Mouse (Mus musculus) hindbrain, embryonic 11.5 days (tissue): ENCODE data around the gene Rbm19. TPM values are rescaled to one million over a fixed set of nuclear protein-coding genes. Genes with fewer than 3 reads are reported as not detected.
"Not testable (repeated sequence)": the region's sequence is repeated elsewhere in the genome, so short reads cannot be mapped to it uniquely, and the experiment has no call there.

ENCODE experiments used
- ATAC-seq: fragments of 200-750 bp; cut with Nextera tagmentation; 2 replicates; pipeline ENCODE4 v1.8.0; 2017; ENCODE audit warnings: mild to moderate bottlenecking, moderate TSS enrichment, moderate library complexity; ENCODE audit not compliant: low FRiP score
- DNase-seq: peaks from one replicate; pipeline ENCODE4 v3.0.0-alpha.2; 2015; ENCODE audit warnings: low spot score
- H3K27ac ChIP-seq: fragments of 300-500 bp; sonication (generic); 2 replicates; pipeline ENCODE4 v1.5.1; 2014; ENCODE audit warnings: mild to moderate bottlenecking, low read depth, low read length
- H3K27me3 ChIP-seq: fragments of 300-500 bp; sonication (generic); 2 replicates; pipeline ENCODE4 v1.6.1; 2014; ENCODE audit warnings: mild to moderate bottlenecking, low read length, moderate library complexity, mixed read lengths; ENCODE audit not compliant: control insufficient read depth, insufficient read depth
- H3K36me3 ChIP-seq: fragments of 300-500 bp; sonication (generic); 2 replicates; pipeline ENCODE4 v1.6.1; 2014; ENCODE audit warnings: mild to moderate bottlenecking, low read length, moderate library complexity, mixed read lengths; ENCODE audit not compliant: control insufficient read depth, insufficient read depth
- H3K4me1 ChIP-seq: fragments of 300-500 bp; sonication (generic); replicated peaks from 2 replicates; pipeline ENCODE4 v1.6.1; 2014; ENCODE audit warnings: low read length, mixed read lengths; ENCODE audit not compliant: control insufficient read depth, insufficient read depth
- H3K4me2 ChIP-seq: fragments of 300-500 bp; sonication (generic); replicated peaks from 2 replicates; pipeline ENCODE4 v1.6.1; 2014; ENCODE audit warnings: mild to moderate bottlenecking, low read depth, low read length
- H3K4me3 ChIP-seq: fragments of 300-500 bp; sonication (generic); 2 replicates; pipeline ENCODE4 v1.5.1; 2014; ENCODE audit warnings: low read depth, low read length
- H3K9ac ChIP-seq: fragments of 300-500 bp; sonication (generic); 2 replicates; pipeline ENCODE4 v1.6.1; 2014; ENCODE audit warnings: low read depth, low read length
- H3K9me3 ChIP-seq: fragments of 300-500 bp; sonication (generic); 2 replicates; pipeline ENCODE4 v1.6.1; 2016; ENCODE audit warnings: low read length; ENCODE audit not compliant: control insufficient read depth
- WGBS: fragments of 180-500 bp; shearing (Covaris S2); extraction: QIAGEN DNeasy Blood & Tissue Kit; methylation state at CpG from one replicate; pipeline ENCODE4 v1.1.7; 2014; 5-methylcytosine and 5-hydroxymethylcytosine counted together
- polyA plus RNA-seq: library from polyadenylated mRNA; unstranded; fragments of >200 nt; fragmentation: Nextera tagmentation; extraction: Ambion mirVana; gene quantifications from 2 replicates; pipeline ENCODE4 v1.2.1, GENCODE M21; 2014

Gene Rbm19
- polyA plus RNA-seq, 1 experiment from 2014 or later, result 28.7 TPM

GRCm38 (mm10) chr5:120102097-120102496, 14.2 kb upstream of the Rbm19 start:
- Histone ChIP-seq H3K9me3 (no peaks in the 10 kb centered on the region), H3K4me1 (no peaks in the 10 kb centered on the region), H3K9ac (no peak overlapping the region), H3K4me2 (no peak overlapping the region), H3K27ac (no peak overlapping the region), H3K36me3 (no peaks in the 10 kb centered on the region), H3K4me3 (no peak overlapping the region), H3K27me3 (no peaks in the 10 kb centered on the region)
- no peak for ATAC-seq
- no peak for DNase-seq
- 86% methylated on average over 8 of the region's 8 CpGs for WGBS

- Histone ChIP-seq H3K9ac (no peak overlapping the region), H3K4me3 (no peak overlapping the region), H3K27me3 (no peaks in the 10 kb centered on the region), H3K27ac (no peak overlapping the region), H3K9me3 (no peaks in the 10 kb centered on the region), H3K4me2 (no peak overlapping the region), H3K4me1 (no peaks in the 10 kb centered on the region), H3K36me3 (no peaks in the 10 kb centered on the region)
- ATAC-seq, result no peak
- WGBS, result 23% methylated on average over 12 of the region's 12 CpGs
- peak; percentile 83 for DNase-seq
Observed at GRCm38 (mm10) chr5:120102732-120103131, 13.5 kb upstream of the Rbm19 start.

GRCm38 (mm10) chr5:120103458-120103857, 12.8 kb upstream of the Rbm19 start:
- H3K4me1 ChIP-seq, result no peaks in the 10 kb centered on the region
- ATAC-seq, result no peak
- H3K9ac ChIP-seq, result no peak overlapping the region
- WGBS, result 60% methylated on average over 12 of the region's 12 CpGs
- no peak for DNase-seq
- H3K4me3 ChIP-seq, result no peak overlapping the region
- no peak overlapping the region for H3K27ac ChIP-seq
- H3K4me2 ChIP-seq, result no peak overlapping the region
- H3K27me3 ChIP-seq, result no peaks in the 10 kb centered on the region
- no peaks in the 10 kb centered on the region for H3K9me3 ChIP-seq
- H3K36me3 ChIP-seq, result no peaks in the 10 kb centered on the region

- Histone ChIP-seq H3K36me3 (no peaks in the 10 kb centered on the region), H3K4me1 (no peaks in the 10 kb centered on the region), H3K4me3 (no peak overlapping the region), H3K4me2 (no peak overlapping the region), H3K9ac (no peak overlapping the region), H3K27ac (no peak overlapping the region), H3K27me3 (no peaks in the 10 kb centered on the region), H3K9me3 (no peaks in the 10 kb centered on the region)
- ATAC-seq (no peak), DNase-seq (peak; percentile 69)
- 29% methylated on average over 12 of the region's 12 CpGs for WGBS
Observed at GRCm38 (mm10) chr5:120106424-120107073, 9.7 kb upstream of the Rbm19 start.

- no peak overlapping the region for H3K9ac ChIP-seq
Observed at GRCm38 (mm10) chr5:120114361-120114760, 1.9 kb upstream of the Rbm19 start.

GRCm38 (mm10) chr5:120117161-120117560, 896 bp downstream of the Rbm19 start:
- H3K4me1 ChIP-seq, DNase-seq, ATAC-seq, H3K27ac ChIP-seq, H3K27me3 ChIP-seq, H3K9me3 ChIP-seq, H3K9ac ChIP-seq, H3K36me3 ChIP-seq: not testable (repeated sequence)
- 46% methylated on average over 3 of the region's 3 CpGs for WGBS
- Histone ChIP-seq H3K4me3 (peak overlapping the region; percentile 74), H3K4me2 (peak overlapping the region; percentile 90)

More at GRCm38 (mm10) chr5:120114361-120114760, 1.9 kb upstream of the Rbm19 start:
- Histone ChIP-seq H3K4me3 (no peak overlapping the region), H3K4me1 (0 out of 2 replicates have a peak, but pooled peaks cover 3% of the 10 kb centered on the region), H3K36me3 (no peaks in the 10 kb centered on the region), H3K4me2 (no peak overlapping the region), H3K27ac (no peak overlapping the region), H3K27me3 (no peaks in the 10 kb centered on the region), H3K9me3 (no peaks in the 10 kb centered on the region)
- WGBS, result 86% methylated on average over 12 of the region's 12 CpGs
- DNase-seq (no peak), ATAC-seq (no peak)

- Histone ChIP-seq H3K27me3 (no peaks in the 10 kb centered on the region), H3K4me2 (no peak overlapping the region), H3K27ac (no peak overlapping the region), H3K9ac (no peak overlapping the region), H3K4me3 (no peak overlapping the region), H3K4me1 (no peaks in the 10 kb centered on the region), H3K36me3 (peaks cover 6% of the 10 kb centered on the region), H3K9me3 (no peaks in the 10 kb centered on the region)
- ATAC-seq (no peak), DNase-seq (no peak)
- WGBS, result 91% methylated on average over 16 of the region's 16 CpGs
Observed at GRCm38 (mm10) chr5:120124881-120125690, 8.8 kb downstream of the Rbm19 start.

GRCm38 (mm10) chr5:120127641-120128040, 11.4 kb downstream of the Rbm19 start:
- H3K36me3 ChIP-seq, result peaks cover 4% of the 10 kb centered on the region; the same call in 1 of the 2 replicates
- ATAC-seq (no peak), DNase-seq (peak; percentile 58)
- no peaks in the 10 kb centered on the region for H3K9me3 ChIP-seq
- WGBS, result 64% methylated on average over 10 of the region's 10 CpGs
- no peak overlapping the region for H3K4me3 ChIP-seq
- no peak overlapping the region for H3K27ac ChIP-seq
- no peak overlapping the region for H3K4me2 ChIP-seq
- no peak overlapping the region for H3K9ac ChIP-seq
- H3K4me1 ChIP-seq, result no peaks in the 10 kb centered on the region
- H3K27me3 ChIP-seq, result no peaks in the 10 kb centered on the region

- DNase-seq, result no peak
- Histone ChIP-seq H3K9ac (no peak overlapping the region), H3K4me2 (no peak overlapping the region), H3K9me3 (no peaks in the 10 kb centered on the region), H3K27ac (no peak overlapping the region), H3K4me3 (no peak overlapping the region), H3K36me3 (peaks cover 4% of the 10 kb centered on the region; the same call in 1 of the 2 replicates), H3K4me1 (no peaks in the 10 kb centered on the region), H3K27me3 (no peaks in the 10 kb centered on the region)
- ATAC-seq, result no peak
- WGBS, result 96% methylated on average over 5 of the region's 5 CpGs
Observed at GRCm38 (mm10) chr5:120128511-120128910, 12.2 kb downstream of the Rbm19 start.
